Mouse (Mus musculus): ENCODE results near the gene Pik3ca. TPM values are rescaled to one million over a fixed set of nuclear protein-coding genes. Genes with fewer than 3 reads are reported as not detected.

Pik3ca gene
- polyA plus RNA-seq, 1 experiment = 2.1 TPM

DNA sequence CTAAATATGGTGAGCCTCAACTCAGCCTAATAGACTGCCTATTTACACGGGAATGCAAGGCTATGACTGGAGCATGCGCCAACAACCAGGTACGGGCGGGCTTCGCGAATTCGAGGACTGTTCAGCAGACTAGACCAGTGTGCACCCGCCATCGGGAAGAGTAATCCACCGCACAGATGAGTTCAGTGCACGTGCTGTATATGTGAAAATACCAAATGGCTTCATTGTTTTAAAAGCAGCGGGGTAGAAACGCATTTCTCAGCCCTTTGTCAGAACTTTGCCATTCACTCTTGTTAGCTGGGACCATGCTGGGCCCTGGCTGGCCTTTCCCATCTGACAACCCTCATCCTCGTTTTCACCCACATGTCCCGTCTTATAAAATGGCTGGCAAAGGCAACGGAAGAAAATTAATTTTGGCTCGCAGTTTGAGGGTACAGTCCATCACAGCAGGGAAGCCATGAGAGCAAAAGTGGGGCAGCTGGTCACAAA, 31.2 kb upstream of the Pik3ca start:
- 52% methylated on average over 17 of the region's 17 CpGs for WGBS
- TF ChIP-seq CTCF (IDR thresholded peaks at IDR 0.05; ENCODE audit: extremely low read depth, insufficient read length, insufficient replicate concordance, low read depth, low read length) (no peak), POLR2A (IDR thresholded peaks at IDR 0.05; ENCODE audit: low read depth, low read length) (no peak)

GRCm38 (mm10) chr3:32367516-32367915, 30.0 kb upstream of the Pik3ca start:
- no peaks in the 10 kb centered on the region for H3K4me1 ChIP-seq (ENCODE audit: control insufficient read depth, insufficient read depth, insufficient read length, low read length)
- WGBS = 72% methylated on average over 1 of the region's 1 CpGs
- H3K4me3 ChIP-seq (ENCODE audit: low read depth, low read length) = no peak overlapping the region
- H3K36me3 ChIP-seq (ENCODE audit: control insufficient read depth, insufficient read depth, low read length) = no peaks in the 10 kb centered on the region
- no peaks in the 10 kb centered on the region for H3K27me3 ChIP-seq (ENCODE audit: control insufficient read depth, insufficient read depth, low read length)
- no peak for TF ChIP-seq POLR2A (IDR thresholded peaks at IDR 0.05; ENCODE audit: low read depth, low read length)
- no peak for TF ChIP-seq CTCF (IDR thresholded peaks at IDR 0.05; ENCODE audit: extremely low read depth, insufficient read length, insufficient replicate concordance, low read depth, low read length)
- no peak overlapping the region for H3K27ac ChIP-seq (ENCODE audit: insufficient read depth, low read depth, low read length)

More for the DNA sequence above, 31.2 kb upstream of the Pik3ca start:
- Histone ChIP-seq H3K36me3 (ENCODE audit: control insufficient read depth, insufficient read depth, low read length) (no peaks in the 10 kb centered on the region), H3K4me1 (ENCODE audit: control insufficient read depth, insufficient read depth, insufficient read length, low read length) (no peaks in the 10 kb centered on the region), H3K27ac (ENCODE audit: insufficient read depth, low read depth, low read length) (no peak overlapping the region), H3K27me3 (ENCODE audit: control insufficient read depth, insufficient read depth, low read length) (no peaks in the 10 kb centered on the region), H3K4me3 (ENCODE audit: low read depth, low read length) (peak overlapping the region; percentile 92)

GRCm38 (mm10) chr3:32371957-32372356, 25.5 kb upstream of the Pik3ca start:
- no peak for TF ChIP-seq POLR2A (IDR thresholded peaks at IDR 0.05; ENCODE audit: low read depth, low read length)
- no peak for TF ChIP-seq CTCF (IDR thresholded peaks at IDR 0.05; ENCODE audit: extremely low read depth, insufficient read length, insufficient replicate concordance, low read depth, low read length)
- H3K27me3 ChIP-seq (ENCODE audit: control insufficient read depth, insufficient read depth, low read length) = no peaks in the 10 kb centered on the region
- no peaks in the 10 kb centered on the region for H3K4me1 ChIP-seq (ENCODE audit: control insufficient read depth, insufficient read depth, insufficient read length, low read length)
- H3K4me3 ChIP-seq (ENCODE audit: low read depth, low read length) = no peak overlapping the region
- WGBS = 37% methylated on average over 7 of the region's 7 CpGs
- no peaks in the 10 kb centered on the region for H3K36me3 ChIP-seq (ENCODE audit: control insufficient read depth, insufficient read depth, low read length)
- H3K27ac ChIP-seq (ENCODE audit: insufficient read depth, low read depth, low read length) = no peak overlapping the region

- 75% methylated on average over 8 of the region's 8 CpGs for WGBS
Observed at GRCm38 (mm10) chr3:32372470-32372869, 25.0 kb upstream of the Pik3ca start.

GRCm38 (mm10) chr3:32373236-32373635, 24.2 kb upstream of the Pik3ca start:
- WGBS = 57% methylated on average over 6 of the region's 6 CpGs
- no peaks in the 10 kb centered on the region for H3K4me1 ChIP-seq (ENCODE audit: control insufficient read depth, insufficient read depth, insufficient read length, low read length)
- TF ChIP-seq POLR2A (IDR thresholded peaks at IDR 0.05; ENCODE audit: low read depth, low read length) = no peak
- TF ChIP-seq CTCF (IDR thresholded peaks at IDR 0.05; ENCODE audit: extremely low read depth, insufficient read length, insufficient replicate concordance, low read depth, low read length) = no peak
- no peaks in the 10 kb centered on the region for H3K27me3 ChIP-seq (ENCODE audit: control insufficient read depth, insufficient read depth, low read length)
- no peak overlapping the region for H3K27ac ChIP-seq (ENCODE audit: insufficient read depth, low read depth, low read length)
- no peaks in the 10 kb centered on the region for H3K36me3 ChIP-seq (ENCODE audit: control insufficient read depth, insufficient read depth, low read length)
- no peak overlapping the region for H3K4me3 ChIP-seq (ENCODE audit: low read depth, low read length)

More at GRCm38 (mm10) chr3:32372470-32372869, 25.0 kb upstream of the Pik3ca start:
- H3K4me1 ChIP-seq (ENCODE audit: control insufficient read depth, insufficient read depth, insufficient read length, low read length) = no peaks in the 10 kb centered on the region
- H3K27ac ChIP-seq (ENCODE audit: insufficient read depth, low read depth, low read length) = no peak overlapping the region
- no peaks in the 10 kb centered on the region for H3K36me3 ChIP-seq (ENCODE audit: control insufficient read depth, insufficient read depth, low read length)
- H3K27me3 ChIP-seq (ENCODE audit: control insufficient read depth, insufficient read depth, low read length) = no peaks in the 10 kb centered on the region
- no peak overlapping the region for H3K4me3 ChIP-seq (ENCODE audit: low read depth, low read length)
- TF ChIP-seq POLR2A (IDR thresholded peaks at IDR 0.05; ENCODE audit: low read depth, low read length) (no peak), CTCF (IDR thresholded peaks at IDR 0.05; ENCODE audit: extremely low read depth, insufficient read length, insufficient replicate concordance, low read depth, low read length) (no peak)

DNA sequence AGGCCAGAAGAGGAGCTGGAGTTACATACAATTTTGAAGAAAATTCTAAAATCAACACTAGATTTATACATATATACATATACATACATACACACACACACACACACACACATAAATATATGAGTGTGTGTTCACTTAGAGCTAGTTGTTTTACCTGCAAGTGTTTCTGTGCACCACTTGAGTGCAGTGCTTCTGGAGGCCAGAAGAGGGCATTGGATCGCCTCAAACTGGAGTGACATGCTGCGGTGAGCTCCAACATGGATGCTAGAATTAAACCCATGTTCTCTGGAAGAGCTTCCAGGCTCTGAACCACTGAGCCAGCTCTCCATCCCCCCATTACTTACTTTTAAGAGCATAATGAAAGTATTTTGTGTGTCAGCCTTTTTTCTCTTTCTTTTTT, 17.6 kb upstream of the Pik3ca start:
- Histone ChIP-seq H3K4me3 (ENCODE audit: low read depth, low read length) (no peak overlapping the region), H3K4me1 (ENCODE audit: control insufficient read depth, insufficient read depth, insufficient read length, low read length) (peaks cover 3% of the 10 kb centered on the region; the same call in 1 of the 2 replicates), H3K27ac (ENCODE audit: insufficient read depth, low read depth, low read length) (no peak overlapping the region), H3K36me3 (ENCODE audit: control insufficient read depth, insufficient read depth, low read length) (no peaks in the 10 kb centered on the region), H3K27me3 (ENCODE audit: control insufficient read depth, insufficient read depth, low read length) (no peaks in the 10 kb centered on the region)
- peak; percentile 43; the same call in 1 of the 2 replicates for TF ChIP-seq CTCF (IDR thresholded peaks at IDR 0.05; ENCODE audit: extremely low read depth, insufficient read length, insufficient replicate concordance, low read depth, low read length)
- no peak for TF ChIP-seq POLR2A (IDR thresholded peaks at IDR 0.05; ENCODE audit: low read depth, low read length)
- 52% methylated on average over 2 of the region's 2 CpGs for WGBS

DNA sequence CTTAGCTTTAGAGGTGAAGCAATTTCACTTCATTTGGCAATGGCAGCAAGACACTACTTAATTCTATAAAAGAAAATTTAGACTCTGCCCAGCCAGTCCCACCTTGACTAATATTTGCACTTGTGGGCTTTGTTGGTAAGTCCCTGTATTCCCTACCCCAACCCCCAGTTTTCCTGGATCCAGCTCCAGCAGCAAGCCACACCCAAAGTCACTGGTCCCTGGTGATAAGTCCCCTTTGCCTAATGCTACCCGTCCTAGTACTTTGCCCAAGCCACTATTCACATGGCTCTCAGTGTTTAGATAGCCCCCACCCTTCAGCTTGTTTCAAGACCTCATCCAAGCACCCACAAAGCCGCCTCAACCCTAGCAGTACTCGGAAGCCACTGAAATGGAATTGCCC, 15.9 kb upstream of the Pik3ca start:
- WGBS = 42% methylated on average over 3 of the region's 3 CpGs
- no peaks in the 10 kb centered on the region for H3K27me3 ChIP-seq (ENCODE audit: control insufficient read depth, insufficient read depth, low read length)
- H3K36me3 ChIP-seq (ENCODE audit: control insufficient read depth, insufficient read depth, low read length) = no peaks in the 10 kb centered on the region
- peaks cover 3% of the 10 kb centered on the region; the same call in 1 of the 2 replicates for H3K4me1 ChIP-seq (ENCODE audit: control insufficient read depth, insufficient read depth, insufficient read length, low read length)
- no peak for TF ChIP-seq CTCF (IDR thresholded peaks at IDR 0.05; ENCODE audit: extremely low read depth, insufficient read length, insufficient replicate concordance, low read depth, low read length)
- no peak for TF ChIP-seq POLR2A (IDR thresholded peaks at IDR 0.05; ENCODE audit: low read depth, low read length)
- H3K4me3 ChIP-seq (ENCODE audit: low read depth, low read length) = no peak overlapping the region
- no peak overlapping the region for H3K27ac ChIP-seq (ENCODE audit: insufficient read depth, low read depth, low read length)
